Mouse (Mus musculus): Measurements from ENCODE around the gene Hsd17b12.

- TF ChIP-seq NANOG (IDR thresholded peaks at IDR 0.05; ENCODE audit: borderline replicate concordance, low read length) (no peak), CTCF (conservative IDR thresholded peaks at IDR 0.05; ENCODE audit: low read length) (peak; percentile 99), POU5F1 (IDR thresholded peaks at IDR 0.05; ENCODE audit: borderline replicate concordance, low read length) (no peak)
These were observed 155.4 kb downstream of the Hsd17b12 start for GRCm38 (mm10) chr2:94002331-94002730.

Measured in E14TG2a.4 (cell line).